Mouse (Mus musculus): Measurements from ENCODE around the gene Ddx39.
A peak's percentile ranks its signal among the peaks of the same experiment; 100 is the strongest.

Ddx39 gene

GRCm38 (mm10) chr8:83698661-83699453, 16.1 kb upstream of the Ddx39 start, which contains the start of gene Pkn1:
Gene Pkn1 (minus strand): TSS chr8:83699179.
- DNase-seq (ENCODE audit: low spot score), result peak; percentile 69

- DNase-seq (ENCODE audit: low spot score), result no peak
Observed at GRCm38 (mm10) chr8:83699566-83699965, 15.4 kb upstream of the Ddx39 start.

DNA sequence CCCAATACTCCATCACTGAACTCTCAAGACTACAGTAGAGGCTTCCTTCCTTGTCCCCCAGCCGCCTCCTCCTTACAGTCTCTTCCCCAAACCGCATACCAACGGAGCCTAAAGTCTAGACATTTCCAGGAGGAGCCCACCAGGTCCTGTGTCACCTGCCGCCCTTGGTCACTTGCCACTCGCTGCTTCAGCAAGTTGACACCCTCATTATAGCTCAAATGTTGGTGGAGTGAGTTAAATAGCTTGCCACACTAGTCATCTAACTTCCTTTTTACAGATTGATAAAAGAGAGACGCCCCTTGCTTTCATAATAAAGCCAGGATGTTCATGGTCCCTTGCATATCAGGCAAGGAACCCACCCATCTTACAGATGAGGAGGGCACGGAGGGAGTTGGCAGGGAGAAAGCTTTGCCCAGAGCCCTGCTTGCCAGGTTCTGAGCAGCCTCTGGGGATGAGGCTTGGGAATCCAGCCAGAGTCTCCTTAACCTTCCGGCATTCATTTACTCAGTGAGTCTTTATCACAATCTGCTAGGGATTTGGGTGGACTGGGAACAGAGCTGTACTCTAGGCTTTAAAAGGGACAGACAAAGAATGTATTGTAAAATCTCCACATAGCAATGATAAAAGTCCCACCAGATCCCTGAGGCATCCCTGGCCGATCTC, 14.4 kb upstream of the Ddx39 start:
- DNase-seq (ENCODE audit: low spot score), result peak; percentile 31

GRCm38 (mm10) chr8:83703426-83703825, 11.6 kb upstream of the Ddx39 start:
- DNase-seq (ENCODE audit: low spot score), result no peak

GRCm38 (mm10) chr8:83706411-83706810, 8.6 kb upstream of the Ddx39 start:
- no peak for DNase-seq (ENCODE audit: low spot score)

- no peak for DNase-seq (ENCODE audit: low spot score)
Observed at GRCm38 (mm10) chr8:83707554-83707953, 7.4 kb upstream of the Ddx39 start.

- DNase-seq (ENCODE audit: low spot score), result no peak
Observed at GRCm38 (mm10) chr8:83714676-83715030, 324 bp upstream of the Ddx39 start.

- DNase-seq (ENCODE audit: low spot score), result peak; percentile 42
Observed at GRCm38 (mm10) chr8:83715771-83716170, 794 bp downstream of the Ddx39 start.

- DNase-seq (ENCODE audit: low spot score), result no peak
Observed at GRCm38 (mm10) chr8:83716563-83716962, 1.6 kb downstream of the Ddx39 start.

DNA sequence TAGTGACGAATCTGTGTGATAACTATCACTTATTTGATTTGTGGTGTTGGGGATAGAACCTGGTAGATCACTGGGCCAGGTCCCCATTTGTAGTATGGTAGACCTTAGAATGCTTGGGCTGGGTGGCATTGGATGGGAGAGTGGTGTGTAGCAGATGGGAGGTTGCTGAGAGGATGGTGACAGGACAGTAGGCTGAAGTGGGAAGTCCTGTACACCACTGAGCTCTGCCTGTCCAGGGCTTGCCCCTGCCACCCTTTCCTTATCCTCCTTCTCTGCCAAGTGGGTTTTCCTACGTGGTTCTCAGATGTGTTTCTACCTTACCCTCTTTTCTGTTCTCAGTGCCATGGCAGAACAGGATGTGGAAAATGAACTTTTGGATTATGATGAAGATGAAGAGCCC, 4.1 kb downstream of the Ddx39 start:
- DNase-seq (ENCODE audit: low spot score), result no peak

- DNase-seq (ENCODE audit: low spot score), result no peak
Observed at GRCm38 (mm10) chr8:83719693-83720092, 4.7 kb downstream of the Ddx39 start.

GRCm38 (mm10) chr8:83721405-83722025, 6.5 kb downstream of the Ddx39 start:
- DNase-seq (ENCODE audit: low spot score), result no peak

- no peak for DNase-seq (ENCODE audit: low spot score)
Observed at GRCm38 (mm10) chr8:83722631-83723030, 7.7 kb downstream of the Ddx39 start.

DNA sequence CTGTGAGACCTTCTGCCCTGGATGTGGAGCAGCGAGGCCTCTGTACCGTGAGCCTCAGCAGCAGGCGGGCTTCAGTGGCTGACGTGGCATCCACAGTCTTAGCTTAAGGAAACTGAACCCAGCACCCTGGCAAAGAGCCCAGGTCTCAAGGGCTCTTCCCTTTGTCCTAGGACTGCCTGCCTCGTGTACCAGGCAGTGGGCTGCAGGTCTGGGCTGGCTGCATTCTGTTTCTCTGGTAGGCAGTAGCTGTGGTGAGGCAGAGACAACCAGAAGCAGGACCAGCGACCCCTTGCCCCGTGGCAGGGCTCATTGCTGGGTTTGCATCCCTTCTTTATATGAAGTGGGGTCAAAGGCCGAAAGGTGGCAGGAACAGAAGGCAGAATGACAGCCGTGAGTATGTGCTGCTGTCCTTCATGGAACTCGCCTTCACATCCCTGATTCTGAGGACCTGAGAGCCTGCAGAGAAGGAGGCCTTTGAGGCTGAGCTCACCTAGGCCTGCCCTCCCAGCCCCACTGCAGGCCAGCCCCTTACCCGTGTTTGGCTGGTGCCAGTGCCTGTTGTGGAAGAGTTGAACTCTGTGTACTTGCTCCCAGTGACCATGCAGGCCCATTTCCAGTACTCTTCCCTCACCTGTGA, 8.6 kb downstream of the Ddx39 start:
- DNase-seq (ENCODE audit: low spot score), result no peak

GRCm38 (mm10) chr8:83724697-83725482, 9.9 kb downstream of the Ddx39 start:
- DNase-seq (ENCODE audit: low spot score), result peak; percentile 78

DNA sequence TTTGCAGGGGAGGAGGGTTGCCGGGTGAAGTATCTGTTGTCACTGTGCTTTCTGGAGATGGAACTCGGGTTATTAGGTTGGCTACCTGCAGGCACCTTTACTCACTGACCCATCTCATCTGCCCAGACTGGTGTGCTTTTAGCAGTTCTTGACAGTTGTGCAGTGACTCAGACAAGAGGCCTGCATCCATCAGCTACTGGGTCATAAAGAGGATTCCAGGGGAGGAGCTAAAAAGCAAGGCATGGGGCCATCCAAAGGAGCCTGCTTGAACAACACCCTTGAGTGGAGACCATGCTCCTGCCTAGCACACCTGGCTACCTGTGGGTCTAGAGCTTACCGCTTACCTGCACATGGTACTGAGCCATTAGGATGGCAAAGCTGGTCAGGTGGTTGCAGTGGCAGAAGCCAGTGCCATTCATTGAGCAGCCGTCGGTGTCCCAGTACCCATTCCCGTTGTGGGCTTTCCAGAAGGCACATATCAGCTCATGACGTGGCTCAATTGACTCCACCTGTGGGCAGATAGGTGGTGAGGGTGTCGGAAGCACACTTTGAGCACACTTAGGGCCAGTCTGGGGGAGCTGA, 10.6 kb downstream of the Ddx39 start:
- DNase-seq (ENCODE audit: low spot score), result no peak

DNA sequence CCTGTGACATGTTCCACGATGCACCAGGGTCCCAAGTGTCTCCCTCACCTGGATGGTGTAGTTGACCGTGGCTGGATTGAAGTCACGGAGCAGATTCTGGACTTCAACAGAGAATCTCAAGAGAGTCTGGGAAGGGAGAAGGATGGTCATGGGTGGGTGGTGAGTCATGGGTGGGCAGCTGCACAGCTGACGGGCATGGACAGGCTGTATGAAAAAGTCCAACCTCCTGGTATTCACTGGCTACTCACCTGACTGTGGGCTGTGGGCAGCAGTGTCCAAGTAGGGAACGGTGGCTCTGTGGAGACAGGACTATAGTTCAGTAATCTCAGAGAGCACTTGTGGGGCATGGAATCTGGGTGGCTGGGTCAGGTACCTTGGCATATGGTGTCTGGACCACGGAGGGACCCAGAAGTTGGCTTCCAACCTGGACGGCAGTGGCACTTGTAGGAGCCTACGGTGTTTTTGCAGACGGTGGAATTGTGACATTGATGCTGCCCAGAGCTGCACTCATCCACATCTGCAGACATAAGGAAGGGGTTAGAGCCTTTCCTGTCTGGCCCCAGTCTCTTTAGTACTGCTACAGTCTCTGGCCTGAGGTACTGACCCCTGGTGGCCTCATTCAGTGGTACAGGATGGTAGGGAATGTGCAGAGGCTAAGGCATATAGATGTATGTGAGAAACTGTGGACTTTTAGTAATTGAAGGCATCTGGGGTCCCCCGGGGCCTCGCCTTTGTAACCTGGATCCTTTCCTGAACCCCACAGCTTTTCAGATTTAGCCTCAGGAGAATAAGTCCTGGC, 14.2 kb downstream of the Ddx39 start:
- peak; percentile 45 for DNase-seq (ENCODE audit: low spot score)

DNA sequence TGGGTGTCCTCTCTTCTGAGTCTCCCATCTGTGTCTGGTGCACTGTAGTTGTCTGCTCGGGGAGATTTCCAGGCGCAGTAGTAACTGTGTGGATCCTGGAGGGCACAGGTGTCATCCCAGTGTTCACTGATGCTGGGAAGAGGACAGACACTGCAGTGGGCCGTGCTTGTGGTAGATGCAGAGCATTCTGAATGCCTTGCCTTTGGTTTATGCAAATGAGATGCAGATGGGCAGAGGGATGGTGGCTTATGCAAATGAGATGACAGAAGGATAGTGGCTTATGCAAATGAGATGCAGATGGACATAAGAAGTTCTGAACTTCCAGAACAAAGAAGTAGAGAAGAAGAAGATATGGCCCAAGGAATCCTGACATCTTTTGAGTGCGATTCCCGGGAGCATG, 16.9 kb downstream of the Ddx39 start:
- DNase-seq (ENCODE audit: low spot score), result no peak

GRCm38 (mm10) chr8:83732919-83733318, 17.9 kb downstream of the Ddx39 start:
- no peak for DNase-seq (ENCODE audit: low spot score)

GRCm38 (mm10) chr8:83736681-83737080, 21.7 kb downstream of the Ddx39 start:
- DNase-seq (ENCODE audit: low spot score), result no peak

GRCm38 (mm10) chr8:83737346-83737745, 22.4 kb downstream of the Ddx39 start:
- no peak for DNase-seq (ENCODE audit: low spot score)
